Mouse (Mus musculus) liver, adult 2 months (tissue): ENCODE data around the gene Aifm2. TPM values are rescaled to one million over a fixed set of nuclear protein-coding genes. Genes with fewer than 3 reads are reported as not detected.

ENCODE experiments used
- DNase-seq: peaks from one replicate; pipeline ENCODE4 v3.0.0-alpha.2; 2011; ENCODE audit warnings: low read depth, low spot score; ENCODE audit errors: extremely low read depth
- H3K27ac ChIP-seq: fragments of 200-500 bp; replicated peaks from 2 replicates; pipeline ENCODE4 v1.5.1; 2012; ENCODE audit warnings: low read depth, mild to moderate bottlenecking, control low read depth, inconsistent platforms, low read length; ENCODE audit not compliant: insufficient read depth
- H3K27me3 ChIP-seq: fragments of 200-500 bp; 2 replicates; pipeline ENCODE4 v1.6.1; 2012; ENCODE audit warnings: mild to moderate bottlenecking, moderate library complexity, low read length, inconsistent platforms; ENCODE audit not compliant: control insufficient read depth, insufficient read depth
- H3K36me3 ChIP-seq: fragments of 200-500 bp; 2 replicates; pipeline ENCODE4 v1.6.1; 2012; ENCODE audit warnings: low read length, inconsistent platforms; ENCODE audit not compliant: control insufficient read depth, insufficient read depth
- H3K4me1 ChIP-seq: fragments of 200-500 bp; 2 replicates; pipeline ENCODE4 v1.6.1; 2011; ENCODE audit warnings: low read length; ENCODE audit not compliant: control insufficient read depth, insufficient read depth
- H3K4me3 ChIP-seq: fragments of 200-500 bp; 2 replicates; pipeline ENCODE4 v1.5.1; 2011; ENCODE audit warnings: low read depth, mild to moderate bottlenecking, control low read depth, low read length, moderate library complexity; ENCODE audit not compliant: insufficient read depth
- H3K79me2 ChIP-seq: fragments of 200-500 bp; 2 replicates; pipeline ENCODE4 v1.6.1; 2012; ENCODE audit warnings: inconsistent platforms, mild to moderate bottlenecking, low read length, moderate library complexity; ENCODE audit not compliant: control insufficient read depth, insufficient read depth
- H3K9ac ChIP-seq: fragments of 200-500 bp; 2 replicates; pipeline ENCODE4 v1.6.1; 2012; ENCODE audit warnings: low read depth, mild to moderate bottlenecking, control low read depth, inconsistent platforms, low read length
- CTCF ChIP-seq: fragments of 200-500 bp; IDR thresholded peaks from 2 replicates; pipeline ENCODE4 v1.5.1; 2011; ENCODE audit warnings: low read depth, low read length, control low read depth
- POLR2A ChIP-seq: fragments of 200-500 bp; IDR thresholded peaks from 2 replicates; pipeline ENCODE4 v1.6.1; 2011; ENCODE audit warnings: low read length, control low read depth; ENCODE audit not compliant: insufficient read depth; ENCODE audit errors: extremely low read depth
- WGBS: fragments of 180-500 bp; shearing (Covaris S2); methylation state at CpG from one replicate; pipeline ENCODE4 v1.1.7; 2018; 5-methylcytosine and 5-hydroxymethylcytosine counted together
- polyA plus RNA-seq: library from polyadenylated mRNA; depleted of rRNA; stranded (reverse); fragments of >200 nt; gene quantifications from 2 replicates; pipeline ENCODE4 v1.2.3, GENCODE M21; 2012
- total RNA-seq: library from RNA; depleted of rRNA; stranded (reverse); fragments of >200 nt; gene quantifications from 2 replicates; pipeline ENCODE4 v1.2.3, GENCODE M21; 2014

Gene Aifm2
- total and polyA plus RNA-seq, 2 experiments: 19.3 to 19.8 TPM

DNA sequence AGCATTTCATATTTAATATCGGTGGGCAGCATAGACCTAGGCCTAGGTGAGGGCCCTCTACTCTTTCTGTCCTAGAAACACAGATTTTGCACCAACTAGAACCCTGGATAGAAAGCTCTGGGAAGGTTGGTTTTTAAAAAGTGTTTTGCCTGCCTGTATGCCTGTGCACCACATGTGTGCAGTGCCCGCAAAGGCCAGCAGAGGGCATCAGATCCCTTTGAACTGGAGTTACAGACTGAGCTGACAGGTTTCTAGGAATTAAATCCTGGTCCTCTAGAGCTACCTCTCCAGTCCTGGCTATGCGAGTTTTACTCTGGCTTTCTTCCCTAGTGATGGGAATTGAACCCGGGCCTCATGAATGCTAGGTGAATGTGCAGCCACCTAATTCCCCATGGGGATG is 30.1 kb downstream of the Aifm2 start:
- Histone ChIP-seq H3K79me2 (no peaks in the 10 kb centered on the region), H3K4me3 (no peak overlapping the region), H3K27ac (no peak overlapping the region), H3K9ac (no peak overlapping the region), H3K36me3 (no peaks in the 10 kb centered on the region), H3K4me1 (peaks cover 3% of the 10 kb centered on the region), H3K27me3 (no peaks in the 10 kb centered on the region)
- 91% methylated on average over 4 of the region's 4 CpGs for WGBS
- TF ChIP-seq POLR2A: no peak
- peak; percentile 52 for TF ChIP-seq CTCF
- no peak for DNase-seq

DNA sequence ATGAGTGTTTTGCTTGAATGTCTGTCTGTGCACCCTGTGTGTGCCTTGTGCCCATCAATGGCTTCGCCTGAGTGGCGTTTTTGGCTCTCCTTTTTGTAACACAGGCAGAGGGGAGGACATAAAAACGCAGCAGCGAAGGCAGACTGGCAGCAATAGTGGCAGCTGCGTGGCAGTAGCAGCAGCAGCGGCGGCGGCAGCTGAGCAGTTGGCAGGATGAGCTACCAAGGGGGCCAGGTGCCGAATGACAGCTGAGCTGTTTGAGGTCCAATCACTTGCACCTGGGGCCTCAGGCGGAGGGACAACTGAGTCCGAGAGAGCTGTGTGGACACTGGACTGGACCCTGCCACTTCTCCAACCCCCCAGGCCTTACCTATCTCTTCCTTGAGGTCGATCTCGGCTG is 32.2 kb downstream of the Aifm2 start:
- TF ChIP-seq CTCF: no peak
- TF ChIP-seq POLR2A: no peak
- Histone ChIP-seq H3K4me3 (no peak overlapping the region), H3K79me2 (no peaks in the 10 kb centered on the region), H3K36me3 (no peaks in the 10 kb centered on the region), H3K27ac (no peak overlapping the region), H3K9ac (no peak overlapping the region), H3K27me3 (no peaks in the 10 kb centered on the region), H3K4me1 (no peaks in the 10 kb centered on the region)
- 94% methylated on average over 13 of the region's 13 CpGs for WGBS
- no peak for DNase-seq

DNA sequence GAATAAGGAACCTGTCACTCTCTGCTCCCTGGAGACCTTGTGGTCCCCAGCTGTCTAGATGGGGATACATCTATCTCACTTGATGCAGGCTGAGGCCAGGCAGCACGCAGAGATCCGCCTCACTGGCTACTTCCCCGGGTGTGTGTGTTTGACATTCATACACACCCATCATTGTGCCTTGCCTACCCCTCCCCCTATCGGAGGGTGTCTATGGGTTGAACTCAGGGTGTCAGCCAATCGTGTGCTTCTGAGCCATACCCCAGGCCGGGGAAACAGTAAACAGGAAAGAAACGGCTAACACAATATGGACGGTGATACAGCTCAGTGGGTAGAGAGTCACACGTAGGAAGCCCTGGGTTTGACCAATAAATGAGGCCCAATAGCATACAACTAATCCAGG is 35.0 kb downstream of the Aifm2 start:
- Histone ChIP-seq H3K4me3 (no peak overlapping the region), H3K79me2 (no peaks in the 10 kb centered on the region), H3K9ac (no peak overlapping the region), H3K4me1 (no peaks in the 10 kb centered on the region), H3K36me3 (no peaks in the 10 kb centered on the region), H3K27ac (no peak overlapping the region), H3K27me3 (no peaks in the 10 kb centered on the region)
- no peak for DNase-seq
- 89% methylated on average over 9 of the region's 9 CpGs for WGBS
- TF ChIP-seq POLR2A (no peak), CTCF (no peak)

DNA sequence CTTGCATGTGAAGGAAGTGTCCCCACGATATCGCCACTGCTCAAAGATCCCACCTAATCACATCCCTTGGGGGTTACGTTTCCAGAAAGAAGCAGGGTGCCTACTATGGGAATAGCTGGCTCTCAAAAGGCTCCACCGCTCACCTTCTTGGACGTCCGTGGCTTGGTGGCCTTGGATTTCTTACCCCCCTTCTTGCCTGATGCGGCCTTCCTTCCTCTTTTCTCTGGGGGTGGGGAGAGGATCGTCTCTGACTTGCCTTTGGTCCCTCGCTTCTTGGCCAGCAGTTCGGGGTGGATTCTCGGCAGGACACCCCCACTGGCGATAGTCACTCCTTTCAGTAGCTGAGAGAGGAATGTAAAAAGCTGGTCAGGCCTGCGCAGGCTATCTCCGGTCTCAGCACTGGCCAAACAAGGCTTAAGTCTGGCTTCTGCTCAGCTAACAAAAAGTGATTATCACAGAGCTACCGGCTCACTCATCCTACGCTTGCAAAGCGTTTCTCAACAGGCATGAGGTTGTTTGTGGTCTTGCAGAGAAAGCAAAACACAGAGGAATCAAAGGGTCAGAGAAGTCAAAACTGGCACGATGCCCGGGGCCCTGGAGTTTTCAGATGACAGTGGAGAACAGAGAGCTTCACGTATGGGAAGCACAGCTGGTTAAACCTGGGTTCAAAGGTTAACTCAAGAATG is 36.6 kb downstream of the Aifm2 start:
- Histone ChIP-seq H3K27ac (no peak overlapping the region), H3K79me2 (no peaks in the 10 kb centered on the region), H3K27me3 (no peaks in the 10 kb centered on the region), H3K9ac (no peak overlapping the region), H3K4me1 (no peaks in the 10 kb centered on the region), H3K36me3 (no peaks in the 10 kb centered on the region), H3K4me3 (no peak overlapping the region)
- peak; percentile 72 for DNase-seq
- TF ChIP-seq POLR2A: no peak
- TF ChIP-seq CTCF: no peak
- WGBS: 29% methylated on average over 20 of the region's 20 CpGs

DNA sequence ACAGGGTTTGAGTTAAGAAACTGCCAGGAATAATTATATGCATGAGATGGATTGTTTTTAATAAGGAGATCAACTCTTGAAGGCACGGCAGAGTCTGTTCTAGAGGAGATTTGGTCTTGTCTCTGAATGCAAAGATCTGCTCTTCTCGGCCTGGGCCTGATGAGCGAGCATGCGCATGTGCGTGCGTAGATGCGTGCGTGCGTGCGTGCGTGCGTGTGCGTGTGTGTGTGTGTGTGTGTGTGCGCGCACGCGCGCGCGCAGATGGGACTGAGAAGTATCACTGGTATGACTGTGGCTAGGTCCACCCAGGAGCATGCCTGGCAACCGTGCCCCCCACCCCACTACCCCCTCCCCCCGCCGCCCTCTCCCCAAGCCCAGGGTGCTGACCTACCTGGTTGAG is 38.0 kb downstream of the Aifm2 start:
- TF ChIP-seq CTCF (no peak), POLR2A (no peak)
- DNase-seq: no peak
- H3K9ac ChIP-seq: no peak overlapping the region
- no peaks in the 10 kb centered on the region for H3K4me1 ChIP-seq
- no peaks in the 10 kb centered on the region for H3K79me2 ChIP-seq
- H3K27me3 ChIP-seq: no peaks in the 10 kb centered on the region
- H3K4me3 ChIP-seq: no peak overlapping the region
- 98% methylated on average over 23 of the region's 23 CpGs for WGBS
- no peaks in the 10 kb centered on the region for H3K36me3 ChIP-seq
- no peak overlapping the region for H3K27ac ChIP-seq

DNA sequence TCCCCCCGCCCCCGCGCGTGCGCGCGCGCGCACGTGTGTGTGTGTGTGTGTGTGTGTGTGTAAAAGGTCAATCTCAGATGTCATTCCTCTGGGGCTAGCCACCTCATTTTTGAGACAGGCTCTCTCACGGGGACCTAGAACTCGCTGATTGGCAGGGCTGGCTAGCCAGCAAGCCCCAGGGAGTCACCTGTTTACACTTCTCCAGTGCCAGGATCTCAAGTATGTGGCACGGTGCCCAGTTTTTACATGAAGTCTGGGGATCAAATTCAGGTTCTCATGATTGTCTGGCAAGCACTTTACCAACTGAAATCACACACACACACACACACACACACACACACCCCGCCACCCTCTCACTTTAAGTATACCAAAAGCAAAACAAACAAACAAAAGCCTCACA is 42.0 kb downstream of the Aifm2 start:
- Histone ChIP-seq H3K4me1 (no peaks in the 10 kb centered on the region), H3K4me3 (no peak overlapping the region), H3K9ac (no peak overlapping the region), H3K27me3 (no peaks in the 10 kb centered on the region), H3K36me3 (no peaks in the 10 kb centered on the region), H3K79me2 (no peaks in the 10 kb centered on the region), H3K27ac (no peak overlapping the region)
- WGBS: 87% methylated on average over 14 of the region's 14 CpGs
- no peak for TF ChIP-seq CTCF
- TF ChIP-seq POLR2A: no peak
- no peak for DNase-seq
